Mouse (Mus musculus): ENCODE results near the gene Acot12. TPM values are rescaled to one million over a fixed set of nuclear protein-coding genes. Genes with fewer than 3 reads are reported as not detected.

The Acot12 gene
- polyA plus RNA-seq, 1 experiment = 0.13 TPM

- Histone ChIP-seq H3K27ac (ENCODE audit: insufficient read depth, low read length) (peak overlapping the region; percentile 23; the same call in 1 of the 2 replicates), H3K4me1 (ENCODE audit: control insufficient read depth, insufficient read depth, low read length) (no peaks in the 10 kb centered on the region), H3K4me3 (ENCODE audit: insufficient read depth, low read length) (peak overlapping the region; percentile 43)
- TF ChIP-seq POLR2A (IDR thresholded peaks at IDR 0.05; ENCODE audit: extremely low read depth, insufficient read depth, low read length) (no peak), CTCF (IDR thresholded peaks at IDR 0.05; ENCODE audit: extremely low read depth, insufficient read depth, low read length) (no peak)
These were observed 66.7 kb downstream of the Acot12 start for GRCm38 (mm10) chr13:91807874-91808575.

- Histone ChIP-seq H3K4me1 (ENCODE audit: control insufficient read depth, insufficient read depth, low read length) (no peaks in the 10 kb centered on the region), H3K4me3 (ENCODE audit: insufficient read depth, low read length) (no peak overlapping the region), H3K27ac (ENCODE audit: insufficient read depth, low read length) (no peak overlapping the region)
- no peak for TF ChIP-seq CTCF (IDR thresholded peaks at IDR 0.05; ENCODE audit: extremely low read depth, insufficient read depth, low read length)
- no peak for TF ChIP-seq POLR2A (IDR thresholded peaks at IDR 0.05; ENCODE audit: extremely low read depth, insufficient read depth, low read length)
These were observed 68.2 kb downstream of the Acot12 start for GRCm38 (mm10) chr13:91809476-91809875.

- TF ChIP-seq CTCF (IDR thresholded peaks at IDR 0.05; ENCODE audit: extremely low read depth, insufficient read depth, low read length) (no peak), POLR2A (IDR thresholded peaks at IDR 0.05; ENCODE audit: extremely low read depth, insufficient read depth, low read length) (no peak)
- Histone ChIP-seq H3K4me1 (ENCODE audit: control insufficient read depth, insufficient read depth, low read length) (no peaks in the 10 kb centered on the region), H3K4me3 (ENCODE audit: insufficient read depth, low read length) (no peak overlapping the region), H3K27ac (ENCODE audit: insufficient read depth, low read length) (no peak overlapping the region)
These were observed 73.4 kb downstream of the Acot12 start for GRCm38 (mm10) chr13:91814670-91815069.

GRCm38 (mm10) chr13:91823735-91824134 is 82.4 kb downstream of the Acot12 start:
- H3K27ac ChIP-seq (ENCODE audit: insufficient read depth, low read length) = no peak overlapping the region
- no peaks in the 10 kb centered on the region for H3K4me1 ChIP-seq (ENCODE audit: control insufficient read depth, insufficient read depth, low read length)
- TF ChIP-seq CTCF (IDR thresholded peaks at IDR 0.05; ENCODE audit: extremely low read depth, insufficient read depth, low read length) = no peak
- no peak for TF ChIP-seq POLR2A (IDR thresholded peaks at IDR 0.05; ENCODE audit: extremely low read depth, insufficient read depth, low read length)
- no peak overlapping the region for H3K4me3 ChIP-seq (ENCODE audit: insufficient read depth, low read length)

DNA sequence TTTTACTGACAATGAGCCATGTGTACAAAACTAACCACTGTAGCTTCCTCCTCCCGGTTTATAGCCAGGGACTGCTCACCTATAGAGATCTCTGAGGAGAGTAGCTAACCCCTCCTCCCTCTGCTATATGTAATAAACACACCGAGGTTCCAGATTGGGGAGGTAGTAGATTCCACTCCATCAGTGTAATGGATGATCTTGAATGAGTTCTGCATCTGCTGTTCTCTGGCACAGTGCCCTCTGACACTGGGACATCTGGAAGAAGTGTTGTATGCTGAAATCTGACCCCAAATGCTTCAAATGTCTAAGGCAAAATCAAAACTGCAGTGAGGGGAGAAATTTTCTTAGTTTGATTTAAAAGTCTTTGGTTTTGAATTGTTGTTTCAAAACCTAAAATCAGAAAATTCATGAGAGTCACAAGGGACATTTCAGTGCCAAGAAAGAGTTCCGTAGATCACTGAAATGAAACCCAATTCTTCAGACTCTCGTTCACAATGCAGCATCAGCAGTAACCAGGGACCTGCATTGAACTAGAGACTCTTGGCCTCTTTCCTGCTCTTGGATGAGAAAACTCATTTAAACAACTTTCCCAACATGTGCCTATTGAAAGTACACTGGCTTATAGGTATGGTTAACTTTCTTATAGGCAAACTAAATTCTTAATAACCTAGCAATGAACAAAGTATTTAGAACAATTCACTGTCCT is 83.7 kb downstream of the Acot12 start:
- Histone ChIP-seq H3K27ac (ENCODE audit: insufficient read depth, low read length) (no peak overlapping the region), H3K4me1 (ENCODE audit: control insufficient read depth, insufficient read depth, low read length) (no peaks in the 10 kb centered on the region), H3K4me3 (ENCODE audit: insufficient read depth, low read length) (no peak overlapping the region)
- TF ChIP-seq CTCF (IDR thresholded peaks at IDR 0.05; ENCODE audit: extremely low read depth, insufficient read depth, low read length) (no peak), POLR2A (IDR thresholded peaks at IDR 0.05; ENCODE audit: extremely low read depth, insufficient read depth, low read length) (no peak)

DNA sequence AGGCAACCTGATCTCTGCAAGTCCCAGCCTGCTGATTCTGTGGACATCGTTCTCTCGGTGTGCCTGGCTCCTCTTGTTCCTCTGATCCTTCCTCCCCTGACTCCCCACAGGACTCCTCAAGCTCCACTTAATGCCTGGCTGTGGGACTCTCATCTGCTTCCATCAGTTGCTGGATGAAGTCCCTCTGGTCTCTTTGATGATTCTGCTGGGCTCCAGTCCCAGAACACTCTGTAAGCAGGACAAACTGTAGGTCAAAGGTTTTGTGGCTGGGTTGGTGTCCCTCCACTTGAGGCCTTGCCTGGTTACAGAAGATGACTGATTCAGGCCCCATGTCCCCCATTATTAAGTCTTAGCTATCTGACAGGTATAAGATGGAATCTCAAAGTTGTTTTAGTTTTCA is 84.8 kb downstream of the Acot12 start:
- H3K4me3 ChIP-seq (ENCODE audit: insufficient read depth, low read length) = no peak overlapping the region
- H3K27ac ChIP-seq (ENCODE audit: insufficient read depth, low read length) = no peak overlapping the region
- H3K4me1 ChIP-seq (ENCODE audit: control insufficient read depth, insufficient read depth, low read length) = no peaks in the 10 kb centered on the region
- TF ChIP-seq POLR2A (IDR thresholded peaks at IDR 0.05; ENCODE audit: extremely low read depth, insufficient read depth, low read length) (no peak), CTCF (IDR thresholded peaks at IDR 0.05; ENCODE audit: extremely low read depth, insufficient read depth, low read length) (no peak)

GRCm38 (mm10) chr13:91827876-91828275 is 86.6 kb downstream of the Acot12 start:
- no peak overlapping the region for H3K4me3 ChIP-seq (ENCODE audit: insufficient read depth, low read length)
- no peak overlapping the region for H3K27ac ChIP-seq (ENCODE audit: insufficient read depth, low read length)
- no peak for TF ChIP-seq POLR2A (IDR thresholded peaks at IDR 0.05; ENCODE audit: extremely low read depth, insufficient read depth, low read length)
- no peak for TF ChIP-seq CTCF (IDR thresholded peaks at IDR 0.05; ENCODE audit: extremely low read depth, insufficient read depth, low read length)
- H3K4me1 ChIP-seq (ENCODE audit: control insufficient read depth, insufficient read depth, low read length) = no peaks in the 10 kb centered on the region

Other genes starting within 250 kb of the Acot12 start
- gene Zcchc9, start 66.2 kb downstream of the Acot12 start, polyA plus RNA-seq (2012; rRNA removed) = 14.5 and 16.2 TPM in 2 replicates
- gene Ckmt2, start 135.4 kb downstream of the Acot12 start, polyA plus RNA-seq (2012; rRNA removed) = not detected in 2 replicates